Mouse (Mus musculus) myocyte (in vitro differentiated cells): ENCODE measurements around the gene Pde4d. TPM values are rescaled to one million over a fixed set of nuclear protein-coding genes. Genes with fewer than 3 reads are reported as not detected.

Source experiments
- H3K27me3 ChIP-seq: one replicate; pipeline ENCODE4 v1.6.1; 2011; ENCODE audit not compliant: control insufficient read depth, insufficient read depth, insufficient read length
- H3K36me3 ChIP-seq: one replicate; pipeline ENCODE4 v1.6.1; 2011; ENCODE audit not compliant: control insufficient read depth, insufficient read depth
- H3K4me2 ChIP-seq: one replicate; pipeline ENCODE4 v1.6.1; 2011; ENCODE audit warnings: low read depth, control low read depth
- H3K4me3 ChIP-seq: one replicate; pipeline ENCODE4 v1.5.1; 2011; ENCODE audit warnings: mild to moderate bottlenecking, control low read depth, moderate library complexity
- H3K79me2 ChIP-seq: one replicate; pipeline ENCODE4 v1.6.1; 2011; ENCODE audit not compliant: control insufficient read depth, insufficient read depth
- H3ac ChIP-seq: one replicate; pipeline ENCODE4 v1.6.1; 2011; ENCODE audit not compliant: control insufficient read depth, insufficient read length
- CEBPB ChIP-seq: IDR thresholded peaks from 2 replicates; pipeline ENCODE4 v1.6.1; 2011; ENCODE audit warnings: mild to moderate bottlenecking, moderate library complexity; ENCODE audit not compliant: poor library complexity, insufficient read depth, severe bottlenecking
- E2F4 ChIP-seq: IDR thresholded peaks from one replicate; pipeline ENCODE4 v1.6.1; 2011; ENCODE audit warnings: mild to moderate bottlenecking, control low read depth, moderate library complexity; ENCODE audit not compliant: insufficient read depth
- MAX ChIP-seq: IDR thresholded peaks from one replicate; pipeline ENCODE4 v1.6.1; 2011; ENCODE audit warnings: low read depth, mild to moderate bottlenecking, control low read depth
- MYOD1 ChIP-seq, 3 experiments: IDR thresholded peaks; one replicate each; pipeline ENCODE4 v1.6.1; 2011; ENCODE audit warnings: control low read depth in 2 of 3, low read depth in 2 of 3, mild to moderate bottlenecking in 2 of 3, moderate library complexity in 1 of 3; ENCODE audit not compliant: insufficient read length in 2 of 3, control insufficient read depth in 1 of 3
- MYOG ChIP-seq, 3 experiments: IDR thresholded peaks; one replicate each; pipeline ENCODE4 v1.6.1; 2011; ENCODE audit warnings: control low read depth in 2 of 3, low read depth in 2 of 3, mild to moderate bottlenecking in 2 of 3; ENCODE audit not compliant: insufficient read length in 2 of 3, control insufficient read depth in 1 of 3, insufficient read depth in 1 of 3
- POLR2A ChIP-seq: IDR thresholded peaks from one replicate; pipeline ENCODE4 v1.6.1; 2011; ENCODE audit warnings: low read depth, mild to moderate bottlenecking, control low read depth, moderate library complexity; ENCODE audit not compliant: insufficient read length
- POLR2AphosphoS2 ChIP-seq: IDR thresholded peaks from one replicate; pipeline ENCODE4 v1.6.1; 2011; ENCODE audit warnings: low read depth, control low read depth; ENCODE audit not compliant: insufficient read length
- REST ChIP-seq: IDR thresholded peaks from one replicate; pipeline ENCODE4 v1.6.1; 2011; ENCODE audit warnings: mild to moderate bottlenecking, control low read depth, moderate library complexity; ENCODE audit not compliant: insufficient read depth, insufficient read length
- SRF ChIP-seq: IDR thresholded peaks from one replicate; pipeline ENCODE4 v1.6.1; 2011; ENCODE audit warnings: low read depth; ENCODE audit not compliant: control insufficient read depth, insufficient read length
- TCF12 ChIP-seq: IDR thresholded peaks from one replicate; pipeline ENCODE4 v1.6.1; 2011; ENCODE audit warnings: mild to moderate bottlenecking, control low read depth; ENCODE audit not compliant: poor library complexity, insufficient read depth, severe bottlenecking
- TCF3 ChIP-seq: IDR thresholded peaks from one replicate; pipeline ENCODE4 v1.6.1; 2011; ENCODE audit warnings: low read depth, control low read depth; ENCODE audit not compliant: insufficient read length
- USF1 ChIP-seq: IDR thresholded peaks from one replicate; pipeline ENCODE4 v1.6.1; 2011; ENCODE audit warnings: low read depth, mild to moderate bottlenecking, control low read depth, moderate library complexity
- polyA plus RNA-seq: library from polyadenylated mRNA; unstranded; fragments of >200 nt; fragmentation: generic; extraction: Trizol; gene quantifications from one replicate; pipeline ENCODE4 v1.2.1, GENCODE M21; 2012; ENCODE audit warnings: missing spikeins

The Pde4d gene
- polyA plus RNA-seq, 1 experiment: 8.2 TPM

GRCm38 (mm10) chr13:109439436-109440161 lies 989.9 kb downstream of the Pde4d start:
- Histone ChIP-seq H3K4me2 (no peak overlapping the region), H3K79me2 (no peaks in the 10 kb centered on the region), H3K27me3 (no peaks in the 10 kb centered on the region), H3K4me3 (no peak overlapping the region), H3K36me3 (no peaks in the 10 kb centered on the region), H3ac (no peak overlapping the region)
- TF ChIP-seq CEBPB: no peak
- no peak for TF ChIP-seq TCF12
- TF ChIP-seq REST: no peak
- no peak for TF ChIP-seq TCF3
- TF ChIP-seq E2F4: no peak
- no peak for TF ChIP-seq MYOD1 (IDR thresholded peaks at IDR 0.05; ENCODE audit: control insufficient read depth in 1 of 3, insufficient read length in 2 of 3, low read depth in 2 of 3)
- no peak for TF ChIP-seq USF1
- no peak for TF ChIP-seq POLR2AphosphoS2
- TF ChIP-seq SRF: no peak

DNA sequence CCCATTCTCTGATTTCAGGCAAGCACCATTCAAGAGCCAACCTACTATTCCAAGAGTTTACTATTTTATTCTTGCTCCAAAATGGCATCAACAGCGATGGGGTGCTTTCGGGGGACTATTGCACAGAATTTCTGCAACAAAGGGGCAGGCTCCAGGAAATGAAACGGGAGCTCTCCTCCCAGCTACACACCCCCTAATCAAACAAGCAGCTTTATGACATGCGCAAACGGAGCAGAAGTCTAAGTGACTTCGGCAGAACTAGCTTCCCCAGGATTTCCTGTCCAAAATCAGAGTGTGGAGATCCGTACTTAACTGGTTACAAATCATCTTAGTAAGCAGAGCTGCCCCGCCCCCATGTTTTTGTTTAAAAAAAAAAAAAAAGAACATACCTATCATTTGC lies 990.6 kb downstream of the Pde4d start:
- TF ChIP-seq POLR2AphosphoS2 (no peak), MYOD1 (IDR thresholded peaks at IDR 0.05; ENCODE audit: control insufficient read depth in 1 of 3, insufficient read length in 2 of 3, low read depth in 2 of 3) (no peak), MYOG (IDR thresholded peaks at IDR 0.05; ENCODE audit: control insufficient read depth in 1 of 3, insufficient read depth in 1 of 3, insufficient read length in 2 of 3, low read depth in 2 of 3) (no peak), TCF3 (no peak), E2F4 (no peak), CEBPB (no peak), MAX (no peak), REST (no peak), USF1 (no peak), POLR2A (no peak), TCF12 (no peak), SRF (no peak)
- no peak overlapping the region for H3K4me3 ChIP-seq
- H3ac ChIP-seq: no peak overlapping the region
- H3K36me3 ChIP-seq: no peaks in the 10 kb centered on the region
- no peaks in the 10 kb centered on the region for H3K27me3 ChIP-seq
- peak overlapping the region; percentile 56 for H3K4me2 ChIP-seq
- H3K79me2 ChIP-seq: no peaks in the 10 kb centered on the region

DNA sequence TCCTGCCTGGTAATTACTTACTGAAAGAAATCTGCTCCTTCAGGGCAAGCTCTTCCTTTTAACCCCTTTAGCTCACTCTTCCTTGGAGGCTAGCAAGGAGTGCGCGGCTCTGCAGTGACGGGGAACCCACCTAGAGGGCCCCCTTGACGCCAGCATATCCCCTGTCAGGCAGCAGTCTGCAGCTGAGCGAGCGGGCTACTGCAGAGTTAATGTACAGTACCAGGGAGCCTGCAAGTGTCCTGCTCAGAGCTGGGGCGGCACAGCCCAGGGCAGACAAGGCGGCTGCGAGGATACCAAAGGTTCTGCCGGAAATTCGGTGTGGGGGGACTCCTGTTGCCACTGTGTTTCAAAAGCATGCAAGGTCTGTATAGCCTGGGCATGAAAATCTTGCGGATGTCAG lies 991.1 kb downstream of the Pde4d start:
- Histone ChIP-seq H3K4me3 (no peak overlapping the region), H3ac (no peak overlapping the region), H3K36me3 (no peaks in the 10 kb centered on the region), H3K4me2 (peak overlapping the region; percentile 56), H3K79me2 (no peaks in the 10 kb centered on the region), H3K27me3 (no peaks in the 10 kb centered on the region)
- TF ChIP-seq CEBPB (no peak), USF1 (no peak), MYOD1 (IDR thresholded peaks at IDR 0.05; ENCODE audit: control insufficient read depth in 1 of 3, insufficient read length in 2 of 3, low read depth in 2 of 3) (no peak), SRF (no peak), POLR2A (no peak), TCF12 (no peak), POLR2AphosphoS2 (no peak)

- Histone ChIP-seq H3K79me2 (no peaks in the 10 kb centered on the region), H3K36me3 (no peaks in the 10 kb centered on the region), H3K27me3 (no peaks in the 10 kb centered on the region), H3K4me3 (no peak overlapping the region), H3K4me2 (no peak overlapping the region), H3ac (no peak overlapping the region)
- TF ChIP-seq SRF (no peak), MYOG (IDR thresholded peaks at IDR 0.05; ENCODE audit: control insufficient read depth in 1 of 3, insufficient read depth in 1 of 3, insufficient read length in 2 of 3, low read depth in 2 of 3) (no peak), POLR2A (no peak), USF1 (no peak), MAX (no peak), CEBPB (no peak), MYOD1 (IDR thresholded peaks at IDR 0.05; ENCODE audit: control insufficient read depth in 1 of 3, insufficient read length in 2 of 3, low read depth in 2 of 3) (no peak), POLR2AphosphoS2 (no peak), TCF12 (no peak), E2F4 (no peak), REST (no peak), TCF3 (no peak)
These were observed 991.7 kb downstream of the Pde4d start for GRCm38 (mm10) chr13:109441401-109441973.

GRCm38 (mm10) chr13:109446138-109446537 lies 996.4 kb downstream of the Pde4d start:
- Histone ChIP-seq H3K4me3 (no peak overlapping the region), H3ac (no peak overlapping the region), H3K36me3 (no peaks in the 10 kb centered on the region), H3K79me2 (no peaks in the 10 kb centered on the region), H3K4me2 (no peak overlapping the region), H3K27me3 (no peaks in the 10 kb centered on the region)
- TF ChIP-seq CEBPB: no peak
- TF ChIP-seq MYOG (IDR thresholded peaks at IDR 0.05; ENCODE audit: control insufficient read depth in 1 of 3, insufficient read depth in 1 of 3, insufficient read length in 2 of 3, low read depth in 2 of 3): no peak
- TF ChIP-seq REST: no peak
- no peak for TF ChIP-seq MAX
- no peak for TF ChIP-seq POLR2AphosphoS2
- TF ChIP-seq MYOD1 (IDR thresholded peaks at IDR 0.05; ENCODE audit: control insufficient read depth in 1 of 3, insufficient read length in 2 of 3, low read depth in 2 of 3): no peak
- no peak for TF ChIP-seq POLR2A
- TF ChIP-seq USF1: no peak
- TF ChIP-seq TCF3: no peak
- no peak for TF ChIP-seq TCF12
- TF ChIP-seq E2F4: no peak
- TF ChIP-seq SRF: no peak
